ENCODE assay signal across 15 mouse cellular contexts in genomic region chr9:43234496-43234895, GRCm38 (mm10). TPM values are rescaled to one million over a fixed set of nuclear protein-coding genes. Genes with fewer than 3 reads are reported as not detected.
DNase-seq lines count a peak whose midpoint lies in the region; ATAC-seq and TF ChIP-seq lines count a peak whose summit lies in the region.
"Had no signal": no experiment of that assay in that cellular context is flagged by ENCODE, and none has a peak within 500 bp of the region (broad histone marks: within the 10 kb centered on the region; RNA-seq: fewer than 3 reads in every experiment).

No protein-coding gene starts in this region.

- peak; percentile 97 for TF ChIP-seq EP300 in liver, embryonic 14.5 days (IDR thresholded peaks at IDR 0.05; ENCODE audit: low read depth)

- no peaks in the 10 kb centered on the region for H3K9me3 ChIP-seq in hindbrain, embryonic 10.5 days
- no peaks in the 10 kb centered on the region for H3K9me3 ChIP-seq in hindbrain, embryonic 11.5 days (ENCODE audit: control insufficient read depth, low read length)
- H3K9me3 ChIP-seq in liver, embryonic 14.5 days (ENCODE audit: control insufficient read depth, low read length), result no peaks in the 10 kb centered on the region
- no peaks in the 10 kb centered on the region for H3K9me3 ChIP-seq in midbrain, embryonic 10.5 days (replicated peaks)
- H3K9me3 ChIP-seq: hindbrain, embryonic 15.5 days; midbrain, embryonic 13.5 days had no signal

- no peak for TF ChIP-seq CTCF in liver, embryonic 14.5 days (IDR thresholded peaks at IDR 0.05; ENCODE audit: low read depth)

- no peaks in the 10 kb centered on the region for H3K36me3 ChIP-seq in hindbrain, embryonic 10.5 days
- no peaks in the 10 kb centered on the region for H3K36me3 ChIP-seq in hindbrain, embryonic 11.5 days (ENCODE audit: control insufficient read depth, insufficient read depth, low read length)
- H3K36me3 ChIP-seq in liver, embryonic 14.5 days (replicated peaks; ENCODE audit: control insufficient read depth, insufficient read depth, low read depth), result peaks cover 21% of the 10 kb centered on the region
- no peaks in the 10 kb centered on the region for H3K36me3 ChIP-seq in midbrain, embryonic 10.5 days
- H3K36me3 ChIP-seq: hindbrain, embryonic 15.5 days; midbrain, embryonic 13.5 days had no signal

- WGBS in hindbrain, embryonic 10.5 days, result 87% methylated on average over 5 of the region's 5 CpGs
- 79% methylated on average over 5 of the region's 5 CpGs for WGBS in hindbrain, embryonic 11.5 days
- 7% methylated on average over 5 of the region's 5 CpGs for WGBS in liver, embryonic 14.5 days (ENCODE audit: insufficient replicate concordance)
- 86% methylated on average over 5 of the region's 5 CpGs for WGBS in midbrain, embryonic 10.5 days

- DNase-seq in adrenal gland, adult 2 months, result peak; percentile 44
- no peak for DNase-seq in adrenal gland, adult 8-10 months
- no peak for DNase-seq in hindbrain, embryonic 10.5 days (ENCODE audit: low spot score)
- DNase-seq in hindbrain, embryonic 11.5 days (ENCODE audit: low spot score), result no peak
- peak; percentile 66 for DNase-seq in c-Kit-positive CD71-negative TER-119-negative erythroid progenitor cells, embryonic 14.5 days (ENCODE audit: low read depth)
- DNase-seq in liver, embryonic 14.5 days (ENCODE audit: low read depth in 3 of 3, low spot score in 3 of 3), result peak; percentile 87 to 89 (median 88)
- no peak for DNase-seq in midbrain, embryonic 10.5 days (ENCODE audit: low spot score)
- DNase-seq: cerebellum, adult 8-10 months; kidney, postnatal 25 days; lung, embryonic 14.5 days; right cerebral cortex, postnatal 25 days had no signal

- H3K4me1 ChIP-seq in hindbrain, embryonic 10.5 days (replicated peaks), result peaks cover 83% of the 10 kb centered on the region
- peaks cover 2% of the 10 kb centered on the region; the same call in 1 of the 2 replicates for H3K4me1 ChIP-seq in hindbrain, embryonic 11.5 days (replicated peaks; ENCODE audit: control insufficient read depth, insufficient read depth, low read length)
- H3K4me1 ChIP-seq in liver, embryonic 14.5 days (replicated peaks; ENCODE audit: control insufficient read depth in 2 of 2, insufficient read depth in 2 of 2, low read length in 1 of 2), result peaks cover 63 to 81% of the 10 kb centered on the region in 2 experiments
- peaks cover 72% of the 10 kb centered on the region for H3K4me1 ChIP-seq in midbrain, embryonic 10.5 days

- peaks cover 35% of the 10 kb centered on the region for H3K27me3 ChIP-seq in hindbrain, embryonic 10.5 days (ENCODE audit: insufficient read depth, poor library complexity, severe bottlenecking)
- H3K27me3 ChIP-seq in hindbrain, embryonic 11.5 days (ENCODE audit: control insufficient read depth, insufficient read depth, low read length), result peaks cover 23% of the 10 kb centered on the region
- H3K27me3 ChIP-seq in liver, embryonic 14.5 days (ENCODE audit: control insufficient read depth, insufficient read depth, low read length), result no peaks in the 10 kb centered on the region
- peaks cover 39% of the 10 kb centered on the region for H3K27me3 ChIP-seq in midbrain, embryonic 10.5 days (ENCODE audit: low read depth, poor library complexity, severe bottlenecking)

- no peak for ATAC-seq in hindbrain, embryonic 11.5 days (ENCODE audit: low FRiP score)
- peak; percentile 93 for ATAC-seq in liver, embryonic 14.5 days (ENCODE audit: insufficient read depth)
- no peak for ATAC-seq in cerebellum, adult (ENCODE audit: insufficient number of reproducible peaks, low FRiP score, low TSS enrichment)
- ATAC-seq: midbrain, embryonic 13.5 days had no signal

- H3K4me3 ChIP-seq in hindbrain, embryonic 10.5 days, result no peak overlapping the region
- H3K4me3 ChIP-seq in hindbrain, embryonic 11.5 days (ENCODE audit: low read depth, low read length), result no peak overlapping the region
- H3K4me3 ChIP-seq in liver, embryonic 14.5 days (ENCODE audit: insufficient read depth in 1 of 2, low read depth in 2 of 2, low read length in 2 of 2), result peak overlapping the region; percentile 28 to 31
- no peak overlapping the region for H3K4me3 ChIP-seq in midbrain, embryonic 10.5 days
- H3K4me3 ChIP-seq: hindbrain, embryonic 15.5 days; midbrain, embryonic 13.5 days had no signal

- peak overlapping the region; percentile 59; the same call in 1 of the 2 replicates for H3K27ac ChIP-seq in hindbrain, embryonic 10.5 days
- H3K27ac ChIP-seq in hindbrain, embryonic 11.5 days (ENCODE audit: low read depth, low read length), result no peak overlapping the region
- peak overlapping the region; percentile 92 for H3K27ac ChIP-seq in liver, embryonic 14.5 days
- no peak overlapping the region for H3K27ac ChIP-seq in midbrain, embryonic 10.5 days (replicated peaks)
- H3K27ac ChIP-seq: hindbrain, embryonic 15.5 days; midbrain, embryonic 13.5 days had no signal

- no peak overlapping the region for H3K9ac ChIP-seq in hindbrain, embryonic 11.5 days (ENCODE audit: low read depth, low read length)
- peak overlapping the region; percentile 57 for H3K9ac ChIP-seq in liver, embryonic 14.5 days (replicated peaks)
- H3K9ac ChIP-seq: hindbrain, embryonic 15.5 days; lung, embryonic 14.5 days; midbrain, embryonic 13.5 days had no signal

- H3K4me2 ChIP-seq in hindbrain, embryonic 11.5 days (replicated peaks; ENCODE audit: low read depth, low read length), result no peak overlapping the region
- peak overlapping the region; percentile 67 for H3K4me2 ChIP-seq in liver, embryonic 14.5 days (ENCODE audit: low read depth)
- H3K4me2 ChIP-seq: hindbrain, embryonic 15.5 days; lung, embryonic 14.5 days; midbrain, embryonic 13.5 days had no signal

RNA-seq across cellular contexts. Expression of gene Oaf, which starts 5.2 kb away (rescaled TPM):
- total RNA-seq in adrenal gland, adult 2 months (2021), result 10 to 100 TPM; 13.5 to 28.5 TPM
- 13.4 and 25.1 TPM in 2 replicates for polyA plus RNA-seq in adrenal gland, adult 2 months (2012; rRNA removed)
- total RNA-seq in adrenal gland, adult 8-10 months (2022), result 10 to 100 TPM; 10.6 to 40.4 (median 26.8) TPM
- 34.9 and 43.0 TPM in 2 replicates for polyA plus RNA-seq in hindbrain, embryonic 10.5 days (2016; fragmentation: Nextera tagmentation; extraction: Ambion mirVana)
- 34.7 and 41.4 TPM in 2 replicates for polyA plus RNA-seq in hindbrain, embryonic 11.5 days (2014; fragmentation: Nextera tagmentation; extraction: Ambion mirVana)
- polyA plus RNA-seq in liver, embryonic 14.5 days (2012; rRNA removed), result 20.7 and 29.4 TPM in 2 replicates
- 37.1 and 42.6 TPM in 2 replicates for polyA plus RNA-seq in liver, embryonic 14.5 days (2014; fragmentation: Nextera tagmentation; extraction: Ambion mirVana)
- 32.0 and 36.5 TPM in 2 replicates for polyA plus RNA-seq in midbrain, embryonic 10.5 days (2016; fragmentation: Nextera tagmentation; extraction: Ambion mirVana)
- total RNA-seq: neutrophil, adult 5-6 weeks had no signal

RNA-seq across cellular contexts. Expression of gene Pou2f3, which starts 24.3 kb away (rescaled TPM):
- not detected for total RNA-seq in adrenal gland, adult 2 months (2021)
- polyA plus RNA-seq in adrenal gland, adult 2 months (2012; rRNA removed), result 0.03 TPM in 1 of 2 replicates, not detected in the other
- total RNA-seq in adrenal gland, adult 8-10 months (2022), result under 1 TPM in 1 of 4 experiments, not detected in 3; 0.22 TPM
- polyA plus RNA-seq in hindbrain, embryonic 10.5 days (2016; fragmentation: Nextera tagmentation; extraction: Ambion mirVana), result 0.09 TPM in 1 of 2 replicates, not detected in the other
- polyA plus RNA-seq in hindbrain, embryonic 11.5 days (2014; fragmentation: Nextera tagmentation; extraction: Ambion mirVana), result not detected in 2 replicates
- not detected in 2 replicates for polyA plus RNA-seq in liver, embryonic 14.5 days (2012; rRNA removed)
- polyA plus RNA-seq in liver, embryonic 14.5 days (2014; fragmentation: Nextera tagmentation; extraction: Ambion mirVana), result not detected in 2 replicates
- not detected in 2 replicates for polyA plus RNA-seq in midbrain, embryonic 10.5 days (2016; fragmentation: Nextera tagmentation; extraction: Ambion mirVana)
- total RNA-seq: neutrophil, adult 5-6 weeks had no signal

Comparison
In these comparisons a context has a peak if more than half of its experiments do, and no peak if none do; other contexts are left out.
1. DNase-seq: peak in adrenal gland, adult 2 months (single experiment), c-Kit-positive CD71-negative TER-119-negative erythroid progenitor cells, embryonic 14.5 days (single experiment) and liver, embryonic 14.5 days (3 of 3); none in adrenal gland, adult 8-10 months (single experiment), hindbrain, embryonic 10.5 days (single experiment), hindbrain, embryonic 11.5 days (single experiment) and midbrain, embryonic 10.5 days (single experiment).
2. H3K27ac ChIP-seq: peak in hindbrain, embryonic 10.5 days (single experiment) and liver, embryonic 14.5 days (single experiment); none in hindbrain, embryonic 11.5 days (single experiment) and midbrain, embryonic 10.5 days (single experiment).
3. H3K4me3 ChIP-seq: peak in liver, embryonic 14.5 days (2 of 2); none in hindbrain, embryonic 10.5 days (single experiment), hindbrain, embryonic 11.5 days (single experiment) and midbrain, embryonic 10.5 days (single experiment).